Mouse (Mus musculus): ENCODE measurements at regions not wholly inside any gene's neighbourhood (a gene's known extent, or its start where the extent isn't known, plus 50 kb on each side); places are given as distances from the start of the nearest gene placed in this dataset.
A peak's percentile ranks its signal among the peaks of the same experiment; 100 is the strongest.

DNA sequence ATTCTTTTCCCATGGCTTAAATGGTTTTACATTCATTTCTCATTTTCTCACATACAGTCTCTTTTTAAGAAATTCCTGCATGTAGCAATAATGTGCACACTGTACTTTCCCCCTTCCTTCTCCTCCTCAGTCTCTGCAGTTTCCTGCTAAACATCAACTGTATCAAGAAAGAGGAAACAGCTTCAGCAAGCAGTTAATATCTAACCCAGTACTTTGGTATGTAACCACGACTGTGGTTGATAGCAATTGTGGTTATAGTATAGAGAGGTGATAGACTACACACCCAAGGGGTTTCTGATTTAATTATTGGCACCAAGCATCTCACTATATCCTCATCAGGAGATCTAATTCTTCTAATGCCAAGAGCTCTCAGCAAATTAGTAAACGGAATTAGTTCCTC, 52.8 kb upstream of the Eci2 start:
- DNase-seq (ENCODE audit: low spot score in 2 of 2): no peak

DNA sequence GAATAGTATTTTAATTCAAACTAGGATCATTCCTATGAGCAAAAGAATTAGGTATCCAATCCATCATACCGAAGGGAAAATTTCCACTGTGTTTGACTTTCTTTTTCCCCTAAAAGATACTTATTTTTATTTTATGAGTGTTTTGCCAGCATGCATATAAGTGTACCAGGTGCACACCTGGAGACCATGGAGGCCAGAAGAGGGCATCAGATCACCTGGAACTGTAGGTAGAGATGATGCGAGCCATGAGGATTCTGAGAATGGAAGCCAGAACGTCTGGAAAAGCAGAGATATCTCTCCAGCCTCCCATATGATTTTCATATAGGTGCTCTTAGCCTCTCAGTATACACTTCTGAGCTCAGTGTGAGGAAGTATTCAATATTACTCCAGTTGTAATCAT, 58.5 kb upstream of the Eci2 start:
- no peak for DNase-seq (ENCODE audit: low spot score in 2 of 2)

GRCm38 (mm10) chr13:35087246-35088040, 60.5 kb upstream of the Eci2 start:
- peak; percentile 44 to 49 for DNase-seq (ENCODE audit: low spot score in 2 of 2)

GRCm38 (mm10) chr13:35091155-35091554, 64.3 kb upstream of the Eci2 start:
- DNase-seq (ENCODE audit: low spot score in 2 of 2): no peak

GRCm38 (mm10) chr13:35119782-35120181, 92.9 kb upstream of the Eci2 start:
- DNase-seq (ENCODE audit: low spot score in 2 of 2): no peak

- no peak for DNase-seq (ENCODE audit: low spot score in 2 of 2)
Measured at GRCm38 (mm10) chr13:35129475-35129874, 102.6 kb upstream of the Eci2 start.

DNA sequence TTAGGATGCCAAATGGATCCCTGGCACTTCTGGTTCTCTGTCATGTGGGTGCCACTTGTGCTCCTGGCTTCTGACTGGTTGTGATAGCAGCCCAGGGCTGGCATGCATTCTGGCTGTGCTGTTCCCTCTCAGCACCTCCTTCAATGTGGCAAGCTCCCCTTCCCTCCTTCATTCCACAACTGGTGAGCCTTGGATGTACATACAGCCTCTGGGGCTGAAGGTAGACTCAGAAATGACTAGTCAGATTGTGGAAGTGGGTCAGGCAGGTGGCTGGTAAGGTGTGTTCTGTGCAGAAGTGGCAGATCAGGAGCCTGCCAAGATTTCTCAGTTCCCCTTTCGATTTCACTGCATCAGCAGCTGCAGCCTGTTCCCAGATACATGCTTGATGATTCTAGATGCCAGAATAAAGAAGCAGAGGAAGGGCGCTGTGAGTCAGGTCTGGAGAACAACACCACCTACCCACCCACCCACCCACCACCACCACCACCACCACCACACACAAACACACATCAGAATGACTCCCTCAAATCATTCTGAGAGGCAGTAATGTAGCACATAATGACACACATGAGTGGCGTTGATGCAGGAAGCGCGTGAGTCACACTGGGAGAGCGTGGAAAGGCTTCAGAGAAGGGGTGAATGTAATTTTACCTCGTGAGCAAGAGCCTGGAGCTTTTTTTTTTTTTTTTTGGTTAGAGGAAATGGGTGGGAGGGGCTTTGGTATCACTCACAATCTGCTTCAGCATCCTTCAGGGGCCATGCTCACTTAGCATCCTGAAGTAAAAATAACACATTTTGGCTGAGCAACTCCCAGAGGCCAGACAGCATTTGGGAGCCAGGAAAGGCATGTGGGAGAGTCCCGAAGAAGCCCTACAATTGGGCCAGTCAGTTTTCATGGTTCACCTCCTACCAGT, 104.6 kb upstream of the Eci2 start:
- DNase-seq (ENCODE audit: low spot score in 2 of 2): peak; percentile 68 to 69

DNA sequence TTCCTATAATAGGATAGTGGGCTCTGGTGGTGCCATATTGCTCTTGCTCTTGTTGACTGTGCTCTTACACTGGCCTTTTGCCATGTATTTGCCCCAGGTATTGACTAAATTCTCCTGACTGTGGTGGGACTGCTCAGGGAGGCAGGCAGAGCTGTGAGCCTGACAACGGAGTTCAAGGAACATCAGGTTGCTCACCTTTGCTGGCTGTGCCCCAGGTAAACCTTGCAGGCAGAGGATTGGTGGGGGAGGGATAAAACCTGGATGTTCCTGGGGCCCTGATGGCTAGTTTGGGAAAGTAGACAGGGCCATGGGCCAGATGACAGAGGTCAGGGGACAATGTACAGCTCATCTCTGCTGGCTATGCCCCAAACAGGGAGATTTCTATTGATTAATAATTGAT, 124.7 kb upstream of the Eci2 start:
- DNase-seq (ENCODE audit: low spot score in 2 of 2): no peak

DNA sequence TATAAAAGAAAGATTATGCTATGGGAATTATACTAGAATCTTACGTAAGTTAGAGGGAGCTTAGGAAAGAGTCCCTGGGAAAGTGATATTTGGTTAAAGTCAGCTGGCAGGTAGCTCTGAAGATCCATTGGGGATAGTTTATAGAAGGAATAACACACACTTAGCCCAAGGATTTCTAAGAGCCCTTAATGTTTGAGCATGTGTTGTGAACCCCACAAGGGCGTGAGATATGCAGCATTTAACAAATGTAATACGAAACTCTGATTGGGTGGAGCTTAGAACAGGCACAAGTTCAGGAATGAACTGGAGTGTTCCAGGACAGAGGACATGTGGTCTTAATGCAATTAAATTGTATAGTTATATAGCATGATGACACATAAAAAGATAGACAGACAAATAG, 132.6 kb upstream of the Eci2 start:
- DNase-seq (ENCODE audit: low spot score in 2 of 2): no peak

DNA sequence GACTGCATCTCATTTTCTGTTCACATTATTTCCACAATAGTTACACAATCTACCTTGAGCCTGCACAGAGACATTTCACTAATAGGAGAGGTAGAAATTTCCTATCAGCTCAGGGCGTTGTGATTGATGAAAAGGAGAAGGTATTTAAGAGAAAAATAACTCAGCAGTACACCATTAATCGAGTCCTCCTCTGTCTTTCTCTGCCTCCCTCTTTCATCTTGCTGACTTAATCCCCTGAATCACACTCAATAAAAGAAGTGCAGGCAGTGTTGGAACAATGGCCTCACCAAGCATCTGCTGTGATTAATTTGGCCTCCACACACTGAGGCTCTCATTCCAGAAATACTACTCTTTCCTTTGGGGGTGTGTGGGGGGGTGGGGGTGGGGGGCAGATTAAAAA, 133.9 kb upstream of the Eci2 start:
- DNase-seq (ENCODE audit: low spot score in 2 of 2): no peak

GRCm38 (mm10) chr13:35166080-35166479, 139.2 kb upstream of the Eci2 start:
- DNase-seq (ENCODE audit: low spot score in 2 of 2): no peak

- no peak for DNase-seq (ENCODE audit: low spot score in 2 of 2)
Measured at GRCm38 (mm10) chr13:35166831-35167541, 140.1 kb upstream of the Eci2 start.

- no peak for DNase-seq (ENCODE audit: low spot score in 2 of 2)
Measured at GRCm38 (mm10) chr13:35171562-35172254, 144.8 kb upstream of the Eci2 start.

- DNase-seq (ENCODE audit: low spot score in 2 of 2): no peak
Measured at GRCm38 (mm10) chr13:35173522-35173921, 146.6 kb upstream of the Eci2 start.

GRCm38 (mm10) chr13:35175587-35175986, 148.7 kb upstream of the Eci2 start:
- DNase-seq (ENCODE audit: low spot score in 2 of 2): no peak

GRCm38 (mm10) chr13:35177305-35177704, 150.4 kb upstream of the Eci2 start:
- no peak for DNase-seq (ENCODE audit: low spot score in 2 of 2)

GRCm38 (mm10) chr13:35189028-35189711, 162.3 kb upstream of the Eci2 start:
- DNase-seq (ENCODE audit: low spot score in 2 of 2): peak; percentile 28 to 30

DNA sequence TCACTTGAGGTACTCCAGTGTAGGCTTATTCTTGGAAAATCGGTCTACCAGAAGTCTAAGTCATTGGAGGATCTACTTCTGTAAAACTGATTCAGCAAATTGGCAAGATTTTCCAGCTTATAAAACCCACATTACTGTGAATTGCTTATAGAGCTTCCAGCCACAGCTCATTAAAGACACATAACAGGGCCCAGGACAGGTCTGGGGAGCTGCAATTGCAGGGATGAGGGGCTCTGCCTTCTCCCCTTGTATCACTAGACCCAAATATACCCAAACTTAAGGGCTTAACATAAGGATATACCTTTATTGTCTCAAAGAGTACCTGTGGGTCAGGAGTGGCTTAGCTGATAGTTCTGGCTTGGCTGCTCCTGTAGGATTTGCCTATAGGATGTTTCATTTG, 175.2 kb upstream of the Eci2 start:
- no peak for DNase-seq (ENCODE audit: low spot score in 2 of 2)

DNA sequence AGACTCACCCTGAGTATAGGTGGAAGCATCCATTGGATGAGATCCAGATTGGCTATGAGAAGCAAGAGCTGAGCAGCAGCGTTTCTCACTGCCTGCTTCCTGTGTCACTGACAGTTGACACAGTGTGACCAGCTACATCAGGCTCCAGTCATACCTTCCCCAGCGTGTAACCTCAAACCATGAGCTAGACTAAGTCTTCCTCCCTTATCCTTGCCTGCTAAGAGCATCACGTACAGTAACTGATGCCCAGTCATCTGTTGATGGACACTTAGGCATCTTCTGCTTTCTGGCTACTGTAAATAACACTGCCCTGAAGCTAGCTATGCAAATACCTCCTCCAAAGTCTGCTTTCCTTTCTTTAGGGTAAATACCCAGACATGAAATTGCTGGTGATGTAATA, 181.4 kb upstream of the Eci2 start:
- DNase-seq (ENCODE audit: low spot score in 2 of 2): no peak

DNA sequence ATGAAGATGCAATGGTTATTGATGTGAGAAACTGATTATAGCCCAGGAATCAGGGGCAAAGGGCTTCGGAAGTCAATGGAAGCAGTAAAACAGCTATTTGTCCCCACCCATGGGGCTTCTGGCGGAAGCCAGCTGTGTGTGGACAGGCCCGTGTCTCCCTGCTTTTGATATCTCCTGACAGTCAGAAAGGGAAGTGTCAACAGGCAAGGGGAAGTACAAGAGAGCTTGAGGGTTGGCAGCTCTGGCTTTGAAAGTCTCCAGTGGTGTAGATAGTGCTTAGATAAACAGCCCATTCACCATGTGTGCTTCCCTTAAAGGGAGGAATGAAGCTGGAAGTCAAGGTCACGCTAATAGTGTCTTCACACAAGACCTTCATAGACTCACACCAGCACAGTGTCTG, 182.7 kb upstream of the Eci2 start:
- DNase-seq (ENCODE audit: low spot score in 2 of 2): no peak

DNA sequence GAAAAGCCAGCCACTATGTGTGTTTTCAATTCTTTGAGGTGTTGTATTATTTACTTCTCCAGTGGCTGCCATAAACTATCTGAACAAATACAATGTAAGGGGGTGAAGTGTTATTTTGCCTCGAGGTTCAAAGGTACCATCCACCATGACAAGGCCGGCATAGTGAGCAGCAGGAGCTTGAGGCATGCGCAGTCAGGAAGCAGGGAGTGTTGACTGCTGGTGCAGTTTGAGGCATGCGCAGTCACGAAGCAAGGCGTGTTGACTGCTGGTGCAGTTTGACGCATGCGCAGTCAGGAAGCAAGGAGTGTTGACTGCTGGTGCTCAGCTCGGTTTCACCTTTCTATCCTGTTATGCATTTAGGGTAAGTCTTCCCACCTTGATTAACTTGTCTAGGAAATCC, 184.9 kb upstream of the Eci2 start:
- no peak for DNase-seq (ENCODE audit: low spot score in 2 of 2)
